33 mouse cellular contexts compared by ENCODE assay signal in the genomic region with DNA sequence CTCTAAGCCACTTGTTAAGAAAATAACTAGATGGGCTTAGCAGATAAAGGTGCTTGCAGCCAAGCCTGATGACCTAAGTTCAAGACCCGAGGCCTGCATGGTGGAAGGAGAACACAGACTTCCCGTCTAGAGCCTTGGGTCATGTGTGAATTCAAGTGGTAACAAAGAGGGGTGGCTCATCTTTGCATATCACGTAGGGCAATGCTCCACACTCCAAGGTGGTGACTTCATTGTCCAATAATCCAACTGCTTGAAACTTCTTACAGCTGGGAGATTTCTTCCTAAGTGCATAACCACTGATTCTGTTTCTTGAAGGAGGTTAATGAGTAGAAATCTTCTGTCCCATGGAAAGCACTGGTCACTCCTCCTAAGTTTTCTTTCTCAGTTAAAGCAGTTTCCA. TPM values are rescaled to one million over a fixed set of nuclear protein-coding genes. Genes with fewer than 3 reads are reported as not detected.
"Had no signal": no experiment of that assay in that cellular context is flagged by ENCODE, and none has a peak within 500 bp of the region (broad histone marks: within the 10 kb centered on the region; RNA-seq: fewer than 3 reads in every experiment).

No protein-coding gene starts in this region.

- DNase-seq: gastrocnemius, postnatal 14 days; gastrocnemius, postnatal 36 days; heart, adult 11 months; heart, adult 2 months; heart, postnatal 14 days; heart, postnatal 36 days; kidney, adult 11 months; kidney, adult 2 months; kidney, adult 9 months; kidney, postnatal 14 days; kidney, postnatal 4 days; liver; liver, embryonic 13.5 days had no signal

- H3K27ac ChIP-seq: heart, adult 2 months; heart, embryonic 13.5 days; heart, embryonic 15.5 days; hindbrain, embryonic 13.5 days; hindbrain, embryonic 15.5 days; hindbrain, postnatal 0 days; kidney, embryonic 15.5 days; kidney, postnatal 0 days; layer of hippocampus, adult 2 months; left cerebral cortex, adult 2 months; limb, embryonic 10.5 days; limb, embryonic 12.5 days; liver, embryonic 13.5 days had no signal

- H3K27me3 ChIP-seq: heart, embryonic 15.5 days; hindbrain, embryonic 13.5 days; hindbrain, embryonic 15.5 days; kidney, embryonic 15.5 days; limb, embryonic 12.5 days; liver, embryonic 13.5 days had no signal

- ATAC-seq: hindbrain, postnatal 0 days; intestine, embryonic 16.5 days had no signal

- H3K4me2 ChIP-seq: heart, embryonic 11.5 days; heart, embryonic 13.5 days; heart, embryonic 15.5 days; hindbrain, embryonic 13.5 days; hindbrain, embryonic 15.5 days; kidney, embryonic 15.5 days; limb, embryonic 12.5 days; liver, embryonic 11.5 days; liver, embryonic 13.5 days had no signal

- H3K9ac ChIP-seq: heart, embryonic 13.5 days; heart, embryonic 15.5 days; hindbrain, embryonic 13.5 days; hindbrain, embryonic 15.5 days; kidney, embryonic 15.5 days; limb, embryonic 12.5 days; liver, embryonic 13.5 days had no signal

- H3K36me3 ChIP-seq: heart, embryonic 13.5 days; heart, embryonic 15.5 days; hindbrain, embryonic 13.5 days; hindbrain, embryonic 15.5 days; kidney, embryonic 15.5 days; limb, embryonic 10.5 days; limb, embryonic 12.5 days; liver, embryonic 13.5 days had no signal

- H3K4me1 ChIP-seq: liver, embryonic 13.5 days had no signal

- H3K9me3 ChIP-seq: heart, embryonic 13.5 days; heart, embryonic 15.5 days; hindbrain, embryonic 13.5 days; hindbrain, embryonic 15.5 days; kidney, embryonic 15.5 days; limb, embryonic 10.5 days; limb, embryonic 12.5 days; liver, embryonic 13.5 days had no signal

- H3K4me3 ChIP-seq: heart, adult 2 months; heart, embryonic 13.5 days; heart, embryonic 15.5 days; hindbrain, embryonic 13.5 days; hindbrain, embryonic 15.5 days; kidney, embryonic 15.5 days; layer of hippocampus, adult 2 months; left cerebral cortex, adult 2 months; limb, embryonic 10.5 days; limb, embryonic 12.5 days; liver, embryonic 13.5 days had no signal

RNA-seq across cellular contexts. Expression of a gene that starts 22.6 kb away (rescaled TPM):
- total RNA-seq: gastrocnemius, adult 18-20 months; gastrocnemius, adult 8-10 months; gastrocnemius, postnatal 36 days; heart, adult 2 months; heart, postnatal 14 days; heart, postnatal 36 days; hematopoietic stem cell, adult 5-6 weeks; layer of hippocampus, postnatal 25 days; left cerebral cortex, postnatal 14 days had no signal
- polyA plus RNA-seq: gonadal fat pad, adult 2 months; heart, adult 2 months; kidney, adult 2 months had no signal
